Mouse (Mus musculus) bone marrow macrophage, adult 2 months (primary cell): Measurements from ENCODE around the gene Disp1.

ENCODE experiments used
- CTCF ChIP-seq: IDR thresholded peaks from 2 replicates; pipeline ENCODE4 v1.5.1; 2012; ENCODE audit warnings: low read depth, mild to moderate bottlenecking, low read length, moderate library complexity
- POLR2A ChIP-seq: IDR thresholded peaks from 2 replicates; pipeline ENCODE4 v1.6.1; 2012; ENCODE audit warnings: mild to moderate bottlenecking, low read depth, low read length, borderline replicate concordance

GRCm38 (mm10) chr1:183147438-183147841 lies 73.9 kb downstream of the Disp1 start:
- no peak for TF ChIP-seq POLR2A
- TF ChIP-seq CTCF = no peak
